Mouse (Mus musculus): ENCODE results near the gene Nebl. TPM values are rescaled to one million over a fixed set of nuclear protein-coding genes. Genes with fewer than 3 reads are reported as not detected.

The Nebl gene
- polyA plus RNA-seq, 1 experiment = 0.01 TPM

DNA sequence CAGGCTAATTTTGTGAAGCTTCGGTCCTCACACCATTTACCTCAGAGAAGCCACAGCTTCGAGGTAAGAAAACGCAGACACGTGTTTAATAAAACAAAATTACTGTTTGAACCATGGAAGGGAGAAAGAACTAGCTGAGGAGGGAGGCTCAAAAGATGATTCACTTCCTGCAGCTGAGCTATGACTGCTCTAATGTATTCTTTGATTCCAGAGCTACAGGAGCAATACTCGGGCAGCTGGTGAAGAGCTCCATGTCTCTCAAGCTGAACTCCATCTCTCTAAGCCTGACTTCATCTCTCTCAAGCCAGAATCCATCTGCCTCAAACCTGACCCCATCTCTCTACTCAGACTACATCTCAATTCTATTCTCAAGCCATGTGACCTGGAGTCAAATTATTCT, 41.0 kb downstream of the Nebl start:
- Histone ChIP-seq H3K4me1 (ENCODE audit: control insufficient read depth) (no peaks in the 10 kb centered on the region), H3K4me3 (replicated peaks) (no peak overlapping the region), H3K27me3 (ENCODE audit: control insufficient read depth) (no peaks in the 10 kb centered on the region), H3K9me3 (ENCODE audit: control insufficient read depth, low read length) (no peaks in the 10 kb centered on the region), H3K36me3 (ENCODE audit: control insufficient read depth) (no peaks in the 10 kb centered on the region)
- no peak for TF ChIP-seq GATA1 (IDR thresholded peaks at IDR 0.05; ENCODE audit: low read length)
- TF ChIP-seq TAL1 (IDR thresholded peaks at IDR 0.05; ENCODE audit: low read length) = no peak

DNA sequence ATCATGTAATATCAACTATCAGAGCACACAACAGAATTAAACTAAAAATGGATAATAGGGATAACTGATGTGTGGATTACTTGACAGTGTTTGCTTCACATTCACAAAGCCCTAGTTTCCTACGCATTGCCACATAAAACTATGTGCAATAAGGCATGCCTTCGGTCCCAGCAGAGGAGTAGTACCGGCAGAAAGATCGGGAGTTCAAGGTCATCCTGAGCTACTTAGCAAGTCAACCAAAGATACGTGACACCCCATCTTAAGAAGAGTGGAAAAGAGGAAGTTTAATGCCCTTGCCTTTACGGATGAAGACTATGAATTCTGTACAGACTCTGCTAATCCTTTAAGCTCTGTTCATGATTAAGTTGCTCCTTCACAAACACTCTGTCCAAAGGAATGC, 44.1 kb downstream of the Nebl start:
- no peaks in the 10 kb centered on the region for H3K36me3 ChIP-seq (ENCODE audit: control insufficient read depth)
- TF ChIP-seq TAL1 (IDR thresholded peaks at IDR 0.05; ENCODE audit: low read length) (no peak), GATA1 (IDR thresholded peaks at IDR 0.05; ENCODE audit: low read length) (no peak)
- H3K4me3 ChIP-seq (replicated peaks) = no peak overlapping the region
- H3K9me3 ChIP-seq (ENCODE audit: control insufficient read depth, low read length) = no peaks in the 10 kb centered on the region
- H3K4me1 ChIP-seq (ENCODE audit: control insufficient read depth) = no peaks in the 10 kb centered on the region
- H3K27me3 ChIP-seq (ENCODE audit: control insufficient read depth) = no peaks in the 10 kb centered on the region

DNA sequence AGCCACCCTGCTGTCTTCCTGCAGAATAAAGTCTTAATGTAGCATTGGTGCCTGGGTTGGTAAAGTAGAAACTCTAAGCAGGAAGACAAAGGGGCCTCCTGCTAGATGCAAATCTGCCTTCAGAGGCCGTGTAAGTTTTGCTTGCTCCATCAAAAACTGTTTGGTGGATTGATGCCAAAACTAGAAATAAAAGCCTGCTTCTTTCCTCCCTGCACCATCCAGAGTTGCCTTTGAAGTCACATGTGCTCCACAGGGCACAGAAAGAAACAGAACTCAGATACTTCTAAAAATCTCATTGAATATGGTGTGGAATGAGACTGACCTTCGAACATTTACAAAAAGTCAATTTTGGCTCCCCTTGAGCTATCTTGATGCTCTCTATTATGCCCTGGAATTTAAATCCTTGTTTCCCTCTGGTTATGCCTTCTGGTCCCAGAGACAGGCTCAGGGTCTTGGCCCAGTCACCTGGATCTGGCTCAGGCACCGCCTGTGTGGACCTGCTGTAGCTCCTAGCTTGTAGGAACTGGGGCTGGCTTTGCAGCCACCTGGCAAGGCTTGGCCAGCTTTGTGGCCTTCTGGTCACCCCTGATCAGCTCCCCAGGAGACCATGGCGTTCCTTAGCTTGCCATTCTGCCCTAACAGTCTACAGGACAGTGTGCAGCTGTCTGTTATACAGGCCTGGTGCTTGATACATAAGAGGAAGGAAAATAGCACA, 47.8 kb downstream of the Nebl start:
- no peak overlapping the region for H3K4me3 ChIP-seq (replicated peaks)
- no peak for TF ChIP-seq GATA1 (IDR thresholded peaks at IDR 0.05; ENCODE audit: low read length)
- TF ChIP-seq TAL1 (IDR thresholded peaks at IDR 0.05; ENCODE audit: low read length) = no peak
- H3K27me3 ChIP-seq (ENCODE audit: control insufficient read depth) = no peaks in the 10 kb centered on the region
- H3K4me1 ChIP-seq (ENCODE audit: control insufficient read depth) = no peaks in the 10 kb centered on the region
- no peaks in the 10 kb centered on the region for H3K36me3 ChIP-seq (ENCODE audit: control insufficient read depth)
- no peaks in the 10 kb centered on the region for H3K9me3 ChIP-seq (ENCODE audit: control insufficient read depth, low read length)

DNA sequence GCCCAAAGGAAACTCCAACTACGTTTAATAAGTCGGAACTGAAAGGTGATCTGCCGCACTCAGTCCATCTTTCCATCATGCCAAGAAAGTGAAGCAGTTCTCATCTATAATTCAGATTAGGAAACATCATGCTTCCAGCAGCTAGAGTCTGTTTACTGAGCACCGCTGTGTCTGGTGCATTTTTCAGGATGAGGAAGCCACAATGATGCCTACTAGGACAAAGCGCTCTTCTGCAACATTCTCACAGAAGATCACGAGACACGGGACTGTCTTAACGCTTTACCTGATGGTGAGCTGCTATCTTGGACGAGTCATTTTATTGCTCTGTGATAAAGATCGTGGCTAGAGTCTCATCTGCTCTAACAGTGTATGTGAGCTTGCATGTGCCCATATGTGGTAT, 59.1 kb downstream of the Nebl start:
- Histone ChIP-seq H3K4me3 (replicated peaks) (no peak overlapping the region), H3K27me3 (ENCODE audit: control insufficient read depth) (no peaks in the 10 kb centered on the region), H3K36me3 (ENCODE audit: control insufficient read depth) (no peaks in the 10 kb centered on the region), H3K9me3 (ENCODE audit: control insufficient read depth, low read length) (no peaks in the 10 kb centered on the region), H3K4me1 (ENCODE audit: control insufficient read depth) (no peaks in the 10 kb centered on the region)
- TF ChIP-seq TAL1 (IDR thresholded peaks at IDR 0.05; ENCODE audit: low read length) (no peak), GATA1 (IDR thresholded peaks at IDR 0.05; ENCODE audit: low read length) (no peak)

DNA sequence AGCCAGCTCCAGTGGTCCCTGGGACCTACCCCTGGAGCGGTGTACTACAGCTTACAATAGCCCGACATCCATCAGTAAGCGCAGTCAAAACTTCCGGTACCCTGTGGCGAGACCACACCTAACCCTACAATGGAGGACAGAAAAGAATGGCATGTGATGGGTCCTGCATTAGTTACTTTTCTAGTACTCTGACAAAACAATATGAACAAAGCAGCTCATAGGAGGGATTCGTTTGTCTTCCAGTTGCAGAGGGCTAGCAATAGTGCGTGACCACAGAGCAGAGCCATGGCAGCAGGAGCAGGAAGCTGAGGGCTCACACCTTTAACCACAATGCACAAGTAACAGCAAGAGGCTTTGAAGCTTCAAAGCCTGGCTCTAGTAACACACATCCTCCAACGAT, 59.7 kb downstream of the Nebl start:
- Histone ChIP-seq H3K4me3 (replicated peaks) (no peak overlapping the region), H3K27me3 (ENCODE audit: control insufficient read depth) (no peaks in the 10 kb centered on the region)

DNA sequence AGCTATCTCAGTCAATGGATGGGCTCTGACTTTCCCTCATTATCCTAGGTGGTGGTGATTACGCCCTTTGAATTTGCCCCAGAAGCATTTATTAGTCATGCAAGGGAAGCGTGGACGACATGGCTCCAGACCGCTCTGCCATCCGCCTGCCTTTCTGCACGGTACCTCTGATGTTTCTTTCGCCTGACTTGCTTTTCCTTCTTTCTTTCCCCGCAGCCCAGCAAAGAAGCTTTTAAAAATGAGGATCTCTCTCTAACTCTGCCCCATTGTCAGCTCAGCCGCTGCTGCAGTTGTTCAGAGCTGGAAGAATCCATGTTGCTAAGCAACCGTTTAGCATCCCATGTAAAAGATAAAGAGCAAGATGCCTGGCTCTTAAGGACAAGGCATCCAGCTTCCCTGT, 61.3 kb downstream of the Nebl start:
- Histone ChIP-seq H3K4me3 (replicated peaks) (no peak overlapping the region), H3K9me3 (ENCODE audit: control insufficient read depth, low read length) (no peaks in the 10 kb centered on the region), H3K4me1 (ENCODE audit: control insufficient read depth) (no peaks in the 10 kb centered on the region), H3K27me3 (ENCODE audit: control insufficient read depth) (no peaks in the 10 kb centered on the region), H3K36me3 (ENCODE audit: control insufficient read depth) (no peaks in the 10 kb centered on the region)
- TF ChIP-seq TAL1 (IDR thresholded peaks at IDR 0.05; ENCODE audit: low read length) = no peak
- TF ChIP-seq GATA1 (IDR thresholded peaks at IDR 0.05; ENCODE audit: low read length) = no peak

More for the DNA sequence above, 59.7 kb downstream of the Nebl start:
- H3K36me3 ChIP-seq (ENCODE audit: control insufficient read depth) = no peaks in the 10 kb centered on the region
- no peaks in the 10 kb centered on the region for H3K9me3 ChIP-seq (ENCODE audit: control insufficient read depth, low read length)
- H3K4me1 ChIP-seq (ENCODE audit: control insufficient read depth) = no peaks in the 10 kb centered on the region
- TF ChIP-seq TAL1 (IDR thresholded peaks at IDR 0.05; ENCODE audit: low read length) = no peak

DNA sequence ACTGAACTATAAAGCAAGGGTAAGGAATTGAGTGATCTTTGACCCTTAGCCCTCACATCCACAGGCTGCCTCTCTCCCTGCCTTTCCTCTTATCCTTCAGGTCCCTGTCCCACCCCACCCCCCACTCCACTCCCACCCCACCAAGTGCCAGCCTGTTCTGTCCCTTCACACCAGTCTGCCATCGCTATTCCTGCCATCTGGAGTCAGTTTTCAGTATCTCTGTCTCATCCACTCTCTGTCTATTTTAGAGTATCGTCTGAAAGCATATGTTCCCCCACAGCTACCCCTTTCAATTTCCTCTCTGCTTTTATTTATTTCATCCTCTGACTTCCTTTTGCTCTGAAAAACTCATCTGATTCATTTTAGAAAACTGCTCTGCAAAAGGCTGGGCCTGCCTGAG, 62.3 kb downstream of the Nebl start:
- H3K4me3 ChIP-seq (replicated peaks) = no peak overlapping the region
- TF ChIP-seq TAL1 (IDR thresholded peaks at IDR 0.05; ENCODE audit: low read length) (no peak), GATA1 (IDR thresholded peaks at IDR 0.05; ENCODE audit: low read length) (no peak)
- no peaks in the 10 kb centered on the region for H3K4me1 ChIP-seq (ENCODE audit: control insufficient read depth)
- H3K9me3 ChIP-seq (ENCODE audit: control insufficient read depth, low read length) = no peaks in the 10 kb centered on the region
- H3K27me3 ChIP-seq (ENCODE audit: control insufficient read depth) = no peaks in the 10 kb centered on the region
- no peaks in the 10 kb centered on the region for H3K36me3 ChIP-seq (ENCODE audit: control insufficient read depth)

DNA sequence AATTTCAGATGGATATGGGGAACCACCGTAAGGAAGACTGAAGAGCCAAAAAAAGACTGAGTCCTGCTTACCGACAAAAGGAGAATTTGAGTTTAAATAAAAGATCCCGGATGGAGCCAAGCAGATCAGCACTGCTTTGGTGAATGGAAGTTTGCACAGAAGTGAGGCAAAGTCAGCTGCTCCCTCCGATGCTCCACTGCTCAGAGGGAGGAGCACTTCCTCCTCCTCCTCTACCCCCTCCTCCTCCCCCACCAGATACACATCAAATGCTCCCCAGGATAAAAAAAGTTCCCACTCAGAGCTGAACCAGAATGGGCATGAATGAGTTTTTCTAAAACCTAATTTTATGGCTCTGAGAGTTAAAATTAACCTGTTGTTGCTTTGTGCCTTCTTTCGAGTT, 73.1 kb downstream of the Nebl start:
- no peak overlapping the region for H3K4me3 ChIP-seq (replicated peaks)
- no peaks in the 10 kb centered on the region for H3K36me3 ChIP-seq (ENCODE audit: control insufficient read depth)
- no peaks in the 10 kb centered on the region for H3K4me1 ChIP-seq (ENCODE audit: control insufficient read depth)
- H3K27me3 ChIP-seq (ENCODE audit: control insufficient read depth) = no peaks in the 10 kb centered on the region
- no peak for TF ChIP-seq GATA1 (IDR thresholded peaks at IDR 0.05; ENCODE audit: low read length)
- no peak for TF ChIP-seq TAL1 (IDR thresholded peaks at IDR 0.05; ENCODE audit: low read length)
- peaks cover 2% of the 10 kb centered on the region; the same call in 1 of the 2 replicates for H3K9me3 ChIP-seq (ENCODE audit: control insufficient read depth, low read length)

DNA sequence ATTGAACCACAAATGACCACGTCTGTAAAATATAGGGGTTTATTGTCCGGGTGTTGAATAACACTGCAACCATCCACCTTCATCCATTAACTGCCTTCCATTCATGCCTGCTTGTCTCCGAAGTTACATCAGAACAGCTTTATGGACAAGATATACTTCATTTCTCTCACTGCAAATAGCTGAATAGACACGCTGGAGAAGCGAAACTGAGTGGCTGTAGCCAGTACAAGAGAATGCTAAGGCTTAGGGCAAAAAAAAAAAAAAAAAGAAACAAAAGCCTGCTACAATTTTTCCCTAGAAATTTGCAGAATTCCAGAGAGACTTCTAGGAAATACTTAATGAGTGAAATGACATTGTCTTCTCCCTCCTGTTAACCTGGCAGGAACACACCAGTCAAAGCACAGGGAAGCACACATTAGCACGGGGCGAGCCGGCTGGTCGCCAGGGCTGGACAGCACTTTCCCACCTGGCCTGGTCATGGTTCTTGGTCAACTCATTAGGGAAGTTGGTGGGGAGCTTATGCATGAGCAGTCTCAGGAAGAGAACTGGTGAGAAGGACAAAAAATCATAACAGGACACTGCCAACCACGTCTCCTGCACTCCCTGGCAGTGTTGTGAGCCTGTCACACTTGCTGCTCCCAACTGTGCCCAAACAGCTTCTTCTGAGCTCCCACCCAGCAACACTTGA, 81.0 kb downstream of the Nebl start:
- H3K4me1 ChIP-seq (ENCODE audit: control insufficient read depth) = no peaks in the 10 kb centered on the region
- H3K9me3 ChIP-seq (ENCODE audit: control insufficient read depth, low read length) = peaks cover 2% of the 10 kb centered on the region; the same call in 1 of the 2 replicates
- TF ChIP-seq GATA1 (IDR thresholded peaks at IDR 0.05; ENCODE audit: low read length) (no peak), TAL1 (IDR thresholded peaks at IDR 0.05; ENCODE audit: low read length) (no peak)
- no peaks in the 10 kb centered on the region for H3K36me3 ChIP-seq (ENCODE audit: control insufficient read depth)
- H3K27me3 ChIP-seq (ENCODE audit: control insufficient read depth) = no peaks in the 10 kb centered on the region
- no peak overlapping the region for H3K4me3 ChIP-seq (replicated peaks)

Measured in erythroblast, embryonic 14.5 days (primary cell).